Mouse (Mus musculus) ES-E14 (cell line): ENCODE results near the gene Clec16a. TPM values are rescaled to one million over a fixed set of nuclear protein-coding genes. Genes with fewer than 3 reads are reported as not detected.
A peak's percentile ranks its signal among the peaks of the same experiment; 100 is the strongest.

Experiments
- DNase-seq: peaks from one replicate; pipeline ENCODE4 v3.0.0-alpha.2; 2013; ENCODE audit warnings: low read depth, low spot score
- H3K27ac ChIP-seq: 2 replicates; pipeline ENCODE4 v1.5.1; 2012; ENCODE audit warnings: low read depth, mild to moderate bottlenecking, low read length, moderate library complexity, mixed read lengths; ENCODE audit not compliant: poor library complexity, insufficient read depth, severe bottlenecking
- H3K36me3 ChIP-seq: 2 replicates; pipeline ENCODE4 v1.6.1; 2012; ENCODE audit warnings: mild to moderate bottlenecking, low read length, moderate library complexity, mixed read lengths; ENCODE audit not compliant: control insufficient read depth, poor library complexity, insufficient read depth, severe bottlenecking
- H3K4me1 ChIP-seq, 2 experiments: fragments of 150-350 bp in 1 of 2; sonication (generic) in 1 of 2; 2 replicates each; pipeline ENCODE4 v1.6.1; 2012; ENCODE audit warnings: low read length in 2 of 2, mild to moderate bottlenecking in 1 of 2, mixed read lengths in 1 of 2; ENCODE audit not compliant: control insufficient read depth in 2 of 2, insufficient read depth in 2 of 2, poor library complexity in 1 of 2
- H3K4me3 ChIP-seq, 2 experiments: fragments of 150-350 bp in 1 of 2; sonication (generic) in 1 of 2; 2 replicates each; pipeline ENCODE4 v1.5.1; 2012; ENCODE audit warnings: low read length in 2 of 2, low read depth in 1 of 2, mild to moderate bottlenecking in 1 of 2, mixed read lengths in 1 of 2; ENCODE audit not compliant: insufficient read depth in 1 of 2, poor library complexity in 1 of 2, severe bottlenecking in 1 of 2
- H3K9ac ChIP-seq: 2 replicates; pipeline ENCODE4 v1.6.1; 2012; ENCODE audit warnings: low read depth, mild to moderate bottlenecking, low read length, mixed read lengths; ENCODE audit not compliant: poor library complexity, insufficient read depth, severe bottlenecking
- H3K9me3 ChIP-seq: fragments of 150-350 bp; sonication (generic); 2 replicates; pipeline ENCODE4 v1.6.1; 2012; ENCODE audit warnings: low read depth, mild to moderate bottlenecking, low read length; ENCODE audit not compliant: control insufficient read depth, insufficient read depth
- CHD2 ChIP-seq: IDR thresholded peaks from 2 replicates; pipeline ENCODE4 v1.6.1; 2014; ENCODE audit warnings: mild to moderate bottlenecking, low read depth, low read length, inconsistent platforms
- HCFC1 ChIP-seq: IDR thresholded peaks from 2 replicates; pipeline ENCODE4 v1.6.1; 2012; ENCODE audit warnings: low read length, inconsistent platforms, borderline replicate concordance; ENCODE audit not compliant: insufficient read depth
- MAFK ChIP-seq: IDR thresholded peaks from 2 replicates; pipeline ENCODE4 v1.6.1; 2014; ENCODE audit warnings: mild to moderate bottlenecking, low read depth, low read length, inconsistent platforms; ENCODE audit not compliant: insufficient read depth
- ZC3H11A ChIP-seq: IDR thresholded peaks from 2 replicates; pipeline ENCODE4 v1.6.1; 2012; ENCODE audit warnings: low read depth, mild to moderate bottlenecking, inconsistent platforms, low read length, borderline replicate concordance
- ZNF384 ChIP-seq: IDR thresholded peaks from 2 replicates; pipeline ENCODE4 v1.6.1; 2012; ENCODE audit warnings: low read depth, low read length, inconsistent platforms
- in situ Hi-C, 2 experiments: fragments of 600-800 bp; cut with MboI; formaldehyde crosslinking; loops; one replicate each; pipeline ENCODE4 v1.15.1; 2025; ENCODE audit warnings: low sequenced_read_pairs in 2 of 2, inconsistent platforms in 1 of 2; ENCODE audit not compliant: unreplicated experiment in 2 of 2
- total RNA-seq: library from RNA; depleted of rRNA; stranded (reverse); fragments of 300-350 nt; gene quantifications from 2 replicates; pipeline ENCODE4 v1.2.3, GENCODE M21; 2012

The Clec16a gene
- total RNA-seq, 1 experiment = 14.6 TPM

- Histone ChIP-seq H3K9me3 (no peaks in the 10 kb centered on the region), H3K36me3 (no peaks in the 10 kb centered on the region; the same call in 1 of the 2 replicates), H3K4me3 (no peak overlapping the region), H3K9ac (no peak overlapping the region), H3K27ac (no peak overlapping the region), H3K4me1 (peaks cover 0 to 6% of the 10 kb centered on the region in 2 experiments; a peak in 1 of 4 replicates)
- DNase-seq = no peak
- TF ChIP-seq MAFK (no peak), HCFC1 (no peak), ZC3H11A (no peak), CHD2 (no peak), ZNF384 (no peak)
- in situ Hi-C loops = no loop called here
These were observed 10.6 kb upstream of the Clec16a start for GRCm38 (mm10) chr16:10534567-10534966.

DNA sequence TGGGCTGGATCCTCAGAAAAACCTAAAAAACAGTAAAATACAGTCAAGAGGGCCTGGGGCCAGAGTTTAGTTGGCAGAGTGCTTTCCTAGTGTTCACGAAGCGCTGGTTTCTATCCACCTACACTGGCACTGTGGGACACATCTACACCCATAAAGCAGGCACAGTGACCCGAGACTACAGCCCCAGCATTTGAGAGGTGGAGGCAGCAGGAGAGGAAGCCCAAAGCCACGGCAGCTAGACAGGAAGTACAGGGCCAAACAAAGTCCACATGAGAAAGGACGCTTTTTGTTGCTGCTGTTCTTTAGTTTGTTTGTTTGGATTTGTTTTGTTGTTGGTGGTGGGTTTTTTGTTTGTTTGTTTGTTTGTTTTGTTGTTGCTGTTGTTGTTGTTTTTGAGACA lies 8.8 kb upstream of the Clec16a start:
- no peak overlapping the region for H3K4me3 ChIP-seq
- no peak for TF ChIP-seq CHD2
- no peak for TF ChIP-seq ZC3H11A
- TF ChIP-seq MAFK = no peak
- TF ChIP-seq ZNF384 = no peak
- no peak for TF ChIP-seq HCFC1
- no peaks in the 10 kb centered on the region for H3K9me3 ChIP-seq
- DNase-seq = no peak
- no peaks in the 10 kb centered on the region; the same call in 1 of the 2 replicates for H3K36me3 ChIP-seq
- H3K9ac ChIP-seq = no peak overlapping the region
- in situ Hi-C loops = no loop called here
- no peak overlapping the region for H3K27ac ChIP-seq
- no peaks in the 10 kb centered on the region for H3K4me1 ChIP-seq

DNA sequence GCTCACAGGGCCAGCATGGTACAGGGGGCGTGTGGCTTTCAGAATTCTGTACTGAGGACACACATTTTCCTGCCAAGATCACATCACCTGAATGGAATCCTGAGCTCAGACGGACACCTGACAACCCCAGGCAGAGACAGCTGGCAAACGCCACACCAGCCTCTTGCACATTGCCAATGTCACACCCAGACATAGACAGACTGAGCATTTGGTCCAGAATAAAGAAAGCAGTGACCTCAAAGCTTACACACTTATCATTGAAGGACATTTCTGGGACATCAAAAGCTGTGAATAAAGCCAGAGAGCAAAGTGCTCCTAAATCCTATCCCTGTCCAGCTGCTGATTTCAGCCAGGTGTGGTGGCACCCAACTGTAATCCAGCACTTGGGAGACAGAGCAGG lies 8.2 kb upstream of the Clec16a start:
- no peaks in the 10 kb centered on the region; a peak in 1 of 4 replicates for H3K4me1 ChIP-seq
- no peak overlapping the region for H3K27ac ChIP-seq
- H3K36me3 ChIP-seq = no peaks in the 10 kb centered on the region; the same call in 1 of the 2 replicates
- in situ Hi-C loops = no loop called here
- DNase-seq = no peak
- no peak overlapping the region for H3K4me3 ChIP-seq
- no peak overlapping the region for H3K9ac ChIP-seq
- TF ChIP-seq CHD2 (no peak), MAFK (no peak), ZC3H11A (no peak), HCFC1 (no peak), ZNF384 (no peak)
- no peaks in the 10 kb centered on the region for H3K9me3 ChIP-seq

DNA sequence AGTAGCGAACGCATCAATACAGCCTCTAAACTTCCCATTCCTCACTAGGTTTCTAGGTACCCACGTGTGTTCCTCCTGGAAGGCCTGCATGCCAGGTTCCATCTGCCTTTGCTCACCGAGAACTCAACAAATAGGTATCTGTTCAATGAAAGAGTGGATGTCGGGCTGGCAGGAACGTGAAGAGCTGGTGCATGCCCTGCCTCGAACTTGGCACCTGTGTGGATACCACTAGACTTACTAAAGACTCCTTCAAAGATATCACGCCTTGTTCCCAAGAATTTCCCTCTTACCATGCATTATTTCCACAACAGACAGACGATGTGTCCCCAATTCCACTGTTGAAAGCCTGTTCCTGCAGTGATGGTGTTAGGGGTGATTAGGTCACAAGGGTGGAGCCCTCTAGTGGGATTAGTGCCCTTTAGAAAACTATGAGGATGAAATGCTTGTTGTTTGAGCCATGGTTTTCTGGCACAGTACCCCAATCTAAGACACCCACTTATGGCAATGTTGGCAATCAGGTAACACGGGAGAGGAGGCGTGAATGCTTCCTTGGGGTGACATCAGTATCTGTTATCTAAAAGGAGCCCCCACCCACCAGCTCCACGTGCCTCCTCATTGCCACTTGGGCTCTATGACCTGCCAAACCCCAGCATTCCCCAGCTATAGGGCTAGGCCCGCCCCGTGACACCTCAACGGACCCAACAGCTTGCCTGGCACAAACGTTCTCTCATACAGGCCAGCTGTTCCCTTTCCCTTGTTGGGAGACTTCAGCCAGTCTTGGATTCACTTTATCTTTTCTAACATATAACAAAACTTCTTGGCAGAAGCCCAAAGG lies 4.2 kb upstream of the Clec16a start:
- Histone ChIP-seq H3K9ac (no peak overlapping the region), H3K4me1 (no peaks in the 10 kb centered on the region; a peak in 1 of 4 replicates), H3K36me3 (no peaks in the 10 kb centered on the region), H3K4me3 (no peak overlapping the region), H3K27ac (no peak overlapping the region), H3K9me3 (no peaks in the 10 kb centered on the region)
- no peak for DNase-seq
- TF ChIP-seq CHD2 (no peak), ZNF384 (no peak), MAFK (no peak), HCFC1 (no peak), ZC3H11A (no peak)
- in situ Hi-C loops = no loop called here

DNA sequence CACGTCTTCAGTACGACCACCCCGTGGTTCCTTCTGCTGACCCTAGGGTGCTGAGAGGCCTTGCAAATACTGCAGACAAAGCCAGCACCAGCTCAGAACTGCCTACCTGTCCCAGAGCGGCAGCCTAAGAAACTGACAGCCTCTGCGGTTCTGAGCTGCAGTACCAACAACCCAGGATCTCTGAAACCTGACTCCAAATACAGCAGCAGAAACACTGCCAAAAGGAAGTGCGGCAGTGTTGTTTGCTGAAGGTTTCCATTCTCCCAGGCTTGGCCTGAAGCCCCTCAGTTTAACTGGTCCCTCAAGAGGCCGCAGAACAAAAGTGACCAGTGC lies 3.6 kb upstream of the Clec16a start:
- 0 out of 4 replicates have a peak overlapping the region, but pooled peaks of 1 of the 2 experiments have one; percentile 95 for H3K4me3 ChIP-seq
- DNase-seq = no peak
- no peak overlapping the region for H3K9ac ChIP-seq
- H3K4me1 ChIP-seq = no peaks in the 10 kb centered on the region; a peak in 1 of 4 replicates
- H3K36me3 ChIP-seq = no peaks in the 10 kb centered on the region
- no peak overlapping the region for H3K27ac ChIP-seq
- in situ Hi-C loops = no loop called here
- H3K9me3 ChIP-seq = no peaks in the 10 kb centered on the region
- TF ChIP-seq HCFC1 (no peak), MAFK (no peak), ZNF384 (no peak)
